Mouse (Mus musculus): ENCODE results near the gene Casq2. TPM values are rescaled to one million over a fixed set of nuclear protein-coding genes. Genes with fewer than 3 reads are reported as not detected.

Casq2 gene
- polyA plus RNA-seq, 1 experiment, result 482 TPM

DNA sequence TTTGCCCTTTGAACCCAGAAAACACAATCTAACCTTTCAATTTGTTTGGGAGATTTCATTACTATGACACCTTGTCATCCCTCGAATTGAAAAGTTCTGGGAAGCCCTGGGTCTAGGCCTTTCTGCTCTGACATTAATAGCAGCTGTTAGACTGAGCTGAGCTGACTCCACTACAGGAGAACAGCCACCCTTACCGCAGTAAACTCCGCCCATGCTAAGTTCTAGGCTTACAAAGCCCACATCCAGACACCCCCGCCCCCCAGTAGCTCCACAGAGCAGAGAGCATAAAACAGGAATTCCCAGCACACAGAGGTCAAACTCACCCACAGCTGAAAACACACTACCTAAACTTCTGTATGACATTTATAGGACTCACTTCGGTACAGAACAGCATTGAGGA lies 98.5 kb downstream of the Casq2 start:
- H3K4me2 ChIP-seq (ENCODE audit: low read depth), result no peak overlapping the region
- no peak overlapping the region for H3ac ChIP-seq (ENCODE audit: control insufficient read depth, insufficient read length)
- no peaks in the 10 kb centered on the region for H3K27me3 ChIP-seq (ENCODE audit: control insufficient read depth, insufficient read depth, insufficient read length)
- no peak overlapping the region for H3K4me3 ChIP-seq
- TF ChIP-seq E2F4 (IDR thresholded peaks at IDR 0.05; ENCODE audit: insufficient read depth) (no peak), MAX (IDR thresholded peaks at IDR 0.05; ENCODE audit: low read depth) (no peak), REST (IDR thresholded peaks at IDR 0.05; ENCODE audit: insufficient read depth, insufficient read length) (no peak), USF1 (IDR thresholded peaks at IDR 0.05; ENCODE audit: low read depth) (no peak), MYOD1 (IDR thresholded peaks at IDR 0.05; ENCODE audit: control insufficient read depth in 1 of 3, insufficient read length in 2 of 3, low read depth in 2 of 3) (no peak), TCF3 (IDR thresholded peaks at IDR 0.05; ENCODE audit: insufficient read length, low read depth) (no peak), CEBPB (IDR thresholded peaks at IDR 0.05; ENCODE audit: insufficient read depth, poor library complexity, severe bottlenecking) (no peak), POLR2A (IDR thresholded peaks at IDR 0.05; ENCODE audit: insufficient read length, low read depth) (no peak), MYOG (IDR thresholded peaks at IDR 0.05; ENCODE audit: control insufficient read depth in 1 of 3, insufficient read depth in 1 of 3, insufficient read length in 2 of 3, low read depth in 2 of 3) (no peak), TCF12 (IDR thresholded peaks at IDR 0.05; ENCODE audit: insufficient read depth, poor library complexity, severe bottlenecking) (no peak), SRF (IDR thresholded peaks at IDR 0.05; ENCODE audit: control insufficient read depth, insufficient read length, low read depth) (no peak), POLR2AphosphoS2 (IDR thresholded peaks at IDR 0.05; ENCODE audit: insufficient read length, low read depth) (no peak)
- no peaks in the 10 kb centered on the region for H3K79me2 ChIP-seq (ENCODE audit: control insufficient read depth, insufficient read depth)
- H3K36me3 ChIP-seq (ENCODE audit: control insufficient read depth, insufficient read depth), result peaks cover 24% of the 10 kb centered on the region

DNA sequence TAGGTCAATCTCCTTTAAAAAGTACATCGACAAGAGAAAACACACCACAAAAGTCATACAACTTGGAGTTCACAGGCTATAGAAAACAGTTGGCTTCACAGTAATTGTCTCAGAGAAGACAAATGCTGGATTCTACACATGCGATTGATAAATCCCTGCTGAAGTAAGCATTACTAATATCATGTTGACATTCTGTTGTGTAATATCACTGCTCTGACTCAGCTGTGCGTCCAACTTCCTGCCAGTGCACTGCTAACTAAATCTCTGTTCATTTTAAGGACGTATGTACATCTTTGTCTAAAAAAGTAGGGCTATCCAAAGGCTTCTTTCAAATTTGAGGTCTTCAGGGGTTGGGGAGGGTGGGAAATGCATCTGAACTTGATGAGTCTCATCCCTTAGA lies 101.2 kb downstream of the Casq2 start:
- TF ChIP-seq TCF3 (IDR thresholded peaks at IDR 0.05; ENCODE audit: insufficient read length, low read depth) (no peak), CEBPB (IDR thresholded peaks at IDR 0.05; ENCODE audit: insufficient read depth, poor library complexity, severe bottlenecking) (peak; percentile 80)
- H3ac ChIP-seq (ENCODE audit: control insufficient read depth, insufficient read length), result no peak overlapping the region
- no peak overlapping the region for H3K4me2 ChIP-seq (ENCODE audit: low read depth)
- peaks cover 5% of the 10 kb centered on the region for H3K79me2 ChIP-seq (ENCODE audit: control insufficient read depth, insufficient read depth)
- peaks cover 22% of the 10 kb centered on the region for H3K36me3 ChIP-seq (ENCODE audit: control insufficient read depth, insufficient read depth)
- no peaks in the 10 kb centered on the region for H3K27me3 ChIP-seq (ENCODE audit: control insufficient read depth, insufficient read depth, insufficient read length)
- no peak overlapping the region for H3K4me3 ChIP-seq

DNA sequence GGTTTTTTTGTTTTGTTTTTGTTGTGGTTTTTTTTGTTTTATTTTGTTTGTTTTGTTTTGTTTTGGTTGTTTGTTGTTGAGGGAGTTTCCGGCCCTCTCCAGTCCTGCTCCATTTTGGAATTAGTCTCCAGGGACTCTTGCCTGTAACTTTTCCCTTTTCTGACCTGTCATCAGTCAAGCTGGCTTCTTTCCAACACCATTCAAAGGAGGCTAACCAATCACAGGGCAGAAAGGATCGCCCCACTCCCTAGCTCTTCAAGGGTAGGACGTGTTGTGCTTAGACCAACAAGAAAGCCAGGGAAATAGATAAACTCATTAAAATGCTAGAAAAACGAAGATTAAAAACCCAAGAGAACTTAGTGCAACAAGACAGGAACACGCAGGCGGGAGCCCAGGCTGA lies 102.8 kb downstream of the Casq2 start:
- Histone ChIP-seq H3ac (ENCODE audit: control insufficient read depth, insufficient read length) (no peak overlapping the region), H3K27me3 (ENCODE audit: control insufficient read depth, insufficient read depth, insufficient read length) (no peaks in the 10 kb centered on the region), H3K79me2 (ENCODE audit: control insufficient read depth, insufficient read depth) (peaks cover 11% of the 10 kb centered on the region), H3K4me2 (ENCODE audit: low read depth) (no peak overlapping the region), H3K4me3 (no peak overlapping the region), H3K36me3 (ENCODE audit: control insufficient read depth, insufficient read depth) (peaks cover 7% of the 10 kb centered on the region)
- TF ChIP-seq TCF12 (IDR thresholded peaks at IDR 0.05; ENCODE audit: insufficient read depth, poor library complexity, severe bottlenecking), result no peak
- TF ChIP-seq POLR2A (IDR thresholded peaks at IDR 0.05; ENCODE audit: insufficient read length, low read depth), result no peak
- TF ChIP-seq MYOG (IDR thresholded peaks at IDR 0.05; ENCODE audit: control insufficient read depth in 1 of 3, insufficient read depth in 1 of 3, insufficient read length in 2 of 3, low read depth in 2 of 3), result no peak
- no peak for TF ChIP-seq POLR2AphosphoS2 (IDR thresholded peaks at IDR 0.05; ENCODE audit: insufficient read length, low read depth)
- no peak for TF ChIP-seq E2F4 (IDR thresholded peaks at IDR 0.05; ENCODE audit: insufficient read depth)
- no peak for TF ChIP-seq MYOD1 (IDR thresholded peaks at IDR 0.05; ENCODE audit: control insufficient read depth in 1 of 3, insufficient read length in 2 of 3, low read depth in 2 of 3)

GRCm38 (mm10) chr3:102190015-102190414 lies 103.8 kb downstream of the Casq2 start:
- H3ac ChIP-seq (ENCODE audit: control insufficient read depth, insufficient read length), result no peak overlapping the region
- peaks cover 7% of the 10 kb centered on the region for H3K36me3 ChIP-seq (ENCODE audit: control insufficient read depth, insufficient read depth)
- no peak overlapping the region for H3K4me3 ChIP-seq
- H3K27me3 ChIP-seq (ENCODE audit: control insufficient read depth, insufficient read depth, insufficient read length), result no peaks in the 10 kb centered on the region
- peaks cover 11% of the 10 kb centered on the region for H3K79me2 ChIP-seq (ENCODE audit: control insufficient read depth, insufficient read depth)
- H3K4me2 ChIP-seq (ENCODE audit: low read depth), result no peak overlapping the region
- TF ChIP-seq MAX (IDR thresholded peaks at IDR 0.05; ENCODE audit: low read depth) (no peak), E2F4 (IDR thresholded peaks at IDR 0.05; ENCODE audit: insufficient read depth) (no peak), MYOG (IDR thresholded peaks at IDR 0.05; ENCODE audit: control insufficient read depth in 1 of 3, insufficient read depth in 1 of 3, insufficient read length in 2 of 3, low read depth in 2 of 3) (no peak), REST (IDR thresholded peaks at IDR 0.05; ENCODE audit: insufficient read depth, insufficient read length) (no peak), POLR2A (IDR thresholded peaks at IDR 0.05; ENCODE audit: insufficient read length, low read depth) (no peak), SRF (IDR thresholded peaks at IDR 0.05; ENCODE audit: control insufficient read depth, insufficient read length, low read depth) (no peak), POLR2AphosphoS2 (IDR thresholded peaks at IDR 0.05; ENCODE audit: insufficient read length, low read depth) (no peak), CEBPB (IDR thresholded peaks at IDR 0.05; ENCODE audit: insufficient read depth, poor library complexity, severe bottlenecking) (no peak), USF1 (IDR thresholded peaks at IDR 0.05; ENCODE audit: low read depth) (no peak), TCF12 (IDR thresholded peaks at IDR 0.05; ENCODE audit: insufficient read depth, poor library complexity, severe bottlenecking) (no peak), MYOD1 (IDR thresholded peaks at IDR 0.05; ENCODE audit: control insufficient read depth in 1 of 3, insufficient read length in 2 of 3, low read depth in 2 of 3) (no peak), TCF3 (IDR thresholded peaks at IDR 0.05; ENCODE audit: insufficient read length, low read depth) (no peak)

DNA sequence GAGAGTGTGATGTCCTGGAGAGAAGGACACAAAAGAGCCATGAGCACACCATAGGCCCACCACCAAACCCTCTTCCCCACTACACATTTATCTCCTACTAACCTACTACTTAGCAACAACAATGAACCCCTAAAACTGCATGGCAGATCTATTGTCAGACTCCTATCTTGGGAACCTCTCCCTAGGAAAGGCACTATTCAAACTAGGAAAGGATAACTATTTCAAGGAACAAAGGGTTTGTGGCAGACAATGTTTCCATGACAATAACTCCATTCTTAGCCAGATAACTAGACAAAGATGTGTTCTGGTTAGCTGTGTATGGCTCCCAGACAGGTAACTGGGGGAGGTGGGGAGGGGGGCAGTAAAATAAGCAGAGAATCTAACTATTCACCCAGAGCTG lies 104.4 kb downstream of the Casq2 start:
- Histone ChIP-seq H3K36me3 (ENCODE audit: control insufficient read depth, insufficient read depth) (peaks cover 7% of the 10 kb centered on the region), H3K27me3 (ENCODE audit: control insufficient read depth, insufficient read depth, insufficient read length) (no peaks in the 10 kb centered on the region), H3ac (ENCODE audit: control insufficient read depth, insufficient read length) (no peak overlapping the region), H3K4me3 (no peak overlapping the region), H3K79me2 (ENCODE audit: control insufficient read depth, insufficient read depth) (peaks cover 11% of the 10 kb centered on the region), H3K4me2 (ENCODE audit: low read depth) (no peak overlapping the region)
- TF ChIP-seq CEBPB (IDR thresholded peaks at IDR 0.05; ENCODE audit: insufficient read depth, poor library complexity, severe bottlenecking), result no peak
- no peak for TF ChIP-seq MYOG (IDR thresholded peaks at IDR 0.05; ENCODE audit: control insufficient read depth in 1 of 3, insufficient read depth in 1 of 3, insufficient read length in 2 of 3, low read depth in 2 of 3)
- TF ChIP-seq MYOD1 (IDR thresholded peaks at IDR 0.05; ENCODE audit: control insufficient read depth in 1 of 3, insufficient read length in 2 of 3, low read depth in 2 of 3), result no peak
- TF ChIP-seq SRF (IDR thresholded peaks at IDR 0.05; ENCODE audit: control insufficient read depth, insufficient read length, low read depth), result no peak
- TF ChIP-seq E2F4 (IDR thresholded peaks at IDR 0.05; ENCODE audit: insufficient read depth), result no peak

All from myocyte (in vitro differentiated cells).